Mouse (Mus musculus) ovary, adult 18-20 months (tissue): Measurements from ENCODE around the gene Ecm2.

Source experiments
- DNase-seq: peaks from one replicate; pipeline ENCODE4 v3.0.0; 2022; ENCODE audit warnings: low spot score, mixed read lengths

The Ecm2 gene

DNA sequence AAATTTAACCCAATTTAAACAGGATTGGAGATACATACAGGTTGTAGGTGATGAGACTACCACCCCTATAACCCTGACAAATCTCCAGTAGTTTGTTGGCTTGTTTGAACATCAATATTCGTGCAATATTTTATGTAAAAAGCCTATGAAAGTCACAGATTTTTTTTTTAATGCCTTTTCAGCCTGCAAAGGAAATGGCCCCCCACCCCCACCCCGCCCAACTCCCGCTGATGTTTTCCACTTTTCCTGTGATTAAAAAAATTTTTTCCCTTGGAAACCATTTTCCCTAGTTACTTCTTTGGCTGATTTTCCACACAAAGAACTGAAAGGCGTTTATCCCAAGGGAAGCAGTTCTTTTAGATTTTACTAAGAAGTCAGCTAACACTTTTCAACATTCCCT, at the start of gene Ecm2:
Gene Ecm2, plus strand, starts transcription at position 301 of the 400 bp plus-strand sequence.
- no peak for DNase-seq

- peak; percentile 58 for DNase-seq
Observed at GRCm38 (mm10) chr13:49460276-49460675, 44.3 kb upstream of the Ecm2 start.

DNA sequence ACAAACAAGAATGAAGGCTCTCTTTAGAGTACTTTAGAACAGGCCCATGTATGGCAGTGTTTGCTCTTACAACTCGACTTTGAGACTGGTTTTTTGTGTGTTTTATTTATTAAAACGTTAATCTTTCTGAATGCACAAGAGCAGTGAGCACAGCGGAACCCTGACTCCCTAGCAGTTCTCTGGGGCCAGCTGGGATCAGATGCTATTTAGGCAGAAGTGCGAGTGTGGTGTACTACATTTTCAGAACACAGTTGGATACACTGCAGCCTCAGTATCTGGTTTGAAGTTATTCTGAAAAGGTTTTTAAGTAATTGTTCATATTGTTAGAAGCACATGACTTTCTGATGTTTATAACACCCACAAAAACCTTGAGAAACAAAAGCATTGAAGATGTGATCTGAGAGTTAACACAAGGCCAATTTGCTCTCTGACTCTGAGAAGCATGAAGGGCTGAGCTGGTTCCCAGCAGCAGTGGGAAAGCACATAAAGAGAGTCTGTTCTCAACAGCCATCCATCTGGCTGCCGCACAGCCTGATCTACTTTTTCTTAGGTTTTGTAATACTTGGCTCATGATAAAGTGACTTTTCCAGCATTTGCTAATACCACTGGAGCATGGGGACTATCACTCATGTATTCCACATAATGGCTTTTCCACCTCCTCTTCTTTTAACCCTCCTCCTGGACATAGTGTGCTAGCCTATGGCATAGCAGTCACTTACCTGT, 43.8 kb upstream of the Ecm2 start:
- DNase-seq, result no peak

- peak; percentile 36 for DNase-seq
Observed at GRCm38 (mm10) chr13:49461458-49462132, 43.0 kb upstream of the Ecm2 start.

DNA sequence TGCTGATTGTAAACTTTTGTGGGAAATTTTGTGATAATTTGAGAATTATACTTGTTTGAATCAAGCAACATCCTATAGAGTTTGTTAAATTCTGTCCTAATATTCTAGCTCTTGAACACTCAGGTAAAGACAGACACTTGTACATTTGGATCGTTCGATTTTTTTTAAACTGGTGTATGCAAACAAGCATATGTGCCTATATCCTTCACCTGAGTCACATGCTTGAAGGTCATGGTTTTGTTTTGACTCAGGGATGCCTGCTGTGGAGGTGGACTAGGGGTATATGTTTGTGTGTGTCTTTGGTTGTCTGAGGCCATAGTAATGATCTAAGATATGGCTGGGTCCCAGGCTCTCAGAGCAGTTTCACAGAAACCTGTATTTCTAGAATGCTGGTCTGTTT, 41.7 kb upstream of the Ecm2 start:
- no peak for DNase-seq

DNA sequence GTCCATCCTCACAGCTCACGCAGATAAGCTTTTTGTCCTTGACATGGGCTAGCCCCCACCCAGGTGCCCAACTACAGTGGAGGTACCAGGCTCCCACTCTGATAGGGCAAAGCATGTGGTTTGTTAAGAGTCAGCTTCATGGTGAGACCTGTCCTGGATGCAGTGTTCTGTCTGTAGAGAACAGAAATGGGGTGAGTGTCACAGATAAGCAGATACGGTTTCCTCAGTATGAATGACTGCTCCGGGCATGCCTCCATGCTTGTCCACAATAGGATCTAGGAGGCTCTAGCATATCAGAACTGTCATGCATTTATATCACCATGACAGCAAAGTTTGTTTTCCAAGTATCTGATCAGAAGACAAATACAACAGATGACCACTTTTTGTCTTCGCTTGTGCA, 38.7 kb upstream of the Ecm2 start:
- DNase-seq, result no peak

- peak; percentile 39 for DNase-seq
Observed at GRCm38 (mm10) chr13:49466393-49467075, 38.1 kb upstream of the Ecm2 start.

DNA sequence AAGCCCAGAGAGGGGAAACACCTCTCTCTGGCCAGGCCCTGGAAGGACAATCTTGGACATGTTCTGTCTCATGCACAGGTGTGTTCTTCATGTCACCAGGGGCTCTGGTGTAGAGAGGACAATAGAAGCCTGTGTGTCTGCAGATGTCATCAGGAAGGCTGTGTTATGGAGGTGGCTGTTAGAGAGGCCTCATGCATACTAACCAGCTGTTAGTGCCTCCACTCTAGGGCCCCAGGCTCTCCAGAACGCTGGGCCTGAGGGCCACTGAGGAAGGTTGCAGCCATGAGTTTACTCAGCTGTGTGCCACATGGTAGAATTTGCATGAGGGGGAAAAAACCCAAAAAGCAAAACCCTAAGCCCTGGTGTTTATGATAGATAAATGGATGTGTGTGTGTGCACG, 37.0 kb upstream of the Ecm2 start:
- no peak for DNase-seq

- no peak for DNase-seq
Observed at GRCm38 (mm10) chr13:49469002-49469401, 35.6 kb upstream of the Ecm2 start.

DNA sequence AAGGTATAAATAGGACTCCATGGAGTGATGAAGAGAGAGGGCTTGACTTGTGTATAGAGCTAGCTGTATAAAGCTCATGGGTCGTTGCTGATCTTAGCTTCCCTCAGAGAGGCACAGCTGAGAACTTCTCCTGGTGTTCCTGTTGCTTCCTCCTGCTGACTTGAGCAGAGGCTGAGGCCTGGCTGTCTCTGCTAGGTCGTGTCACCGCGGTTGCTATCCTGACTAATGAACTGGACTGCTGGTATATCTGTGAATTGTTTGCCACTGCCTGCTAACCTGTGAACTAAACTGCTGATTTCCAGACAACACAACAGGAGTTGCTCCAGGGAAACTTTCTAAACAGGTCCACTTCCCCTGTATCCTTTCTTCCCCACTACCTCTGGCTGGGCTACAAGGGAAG, 34.3 kb upstream of the Ecm2 start:
- DNase-seq, result no peak

GRCm38 (mm10) chr13:49470806-49471205, 33.8 kb upstream of the Ecm2 start:
- DNase-seq, result peak; percentile 62

GRCm38 (mm10) chr13:49471981-49472675, 32.5 kb upstream of the Ecm2 start:
- DNase-seq, result no peak

- DNase-seq, result no peak
Observed at GRCm38 (mm10) chr13:49472676-49473005, 32.0 kb upstream of the Ecm2 start.

- no peak for DNase-seq
Observed at GRCm38 (mm10) chr13:49477887-49478286, 26.7 kb upstream of the Ecm2 start.

DNA sequence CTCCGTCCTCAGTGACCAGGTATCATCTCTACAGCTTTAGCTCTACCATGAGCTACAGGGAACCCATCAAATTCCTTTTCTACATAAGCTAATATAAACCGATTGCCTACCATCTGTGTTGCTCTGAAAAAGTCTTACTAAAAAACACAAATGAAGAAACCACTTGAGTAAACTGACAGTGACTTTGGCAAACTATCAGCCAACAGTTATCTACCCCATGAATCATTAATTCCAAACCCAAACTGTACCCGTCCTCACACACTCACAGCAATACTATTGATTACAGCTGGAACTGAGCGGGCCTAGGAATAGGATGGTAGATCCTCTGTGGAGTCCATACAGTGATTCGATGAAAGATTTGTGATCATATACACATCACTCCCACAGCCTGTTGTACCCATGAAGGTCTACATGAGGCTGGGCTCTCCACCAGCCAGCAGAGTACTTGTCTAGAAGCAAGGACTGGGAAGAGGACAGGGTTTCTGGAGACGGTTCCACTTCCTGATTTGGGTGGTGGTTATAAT, 25.7 kb upstream of the Ecm2 start:
- no peak for DNase-seq

DNA sequence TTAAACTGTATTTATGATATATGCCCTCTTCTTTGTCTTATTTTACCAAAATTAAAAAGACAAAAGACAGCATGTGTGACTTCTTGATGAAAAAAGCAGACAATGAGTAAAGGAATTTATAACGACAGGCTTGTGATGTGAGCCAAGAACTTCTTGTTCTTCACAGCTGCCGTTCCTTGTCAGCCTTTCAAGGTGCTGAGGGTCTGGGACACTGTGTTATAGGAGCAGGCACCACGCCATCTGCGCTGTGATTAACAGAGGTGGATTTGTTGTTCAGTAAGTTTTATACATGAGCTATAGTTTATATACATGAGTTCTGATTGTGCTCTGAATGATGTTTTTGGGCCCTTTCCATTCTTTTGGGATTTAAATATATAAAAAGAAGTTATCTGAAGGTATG, 25.2 kb upstream of the Ecm2 start:
- DNase-seq, result no peak

DNA sequence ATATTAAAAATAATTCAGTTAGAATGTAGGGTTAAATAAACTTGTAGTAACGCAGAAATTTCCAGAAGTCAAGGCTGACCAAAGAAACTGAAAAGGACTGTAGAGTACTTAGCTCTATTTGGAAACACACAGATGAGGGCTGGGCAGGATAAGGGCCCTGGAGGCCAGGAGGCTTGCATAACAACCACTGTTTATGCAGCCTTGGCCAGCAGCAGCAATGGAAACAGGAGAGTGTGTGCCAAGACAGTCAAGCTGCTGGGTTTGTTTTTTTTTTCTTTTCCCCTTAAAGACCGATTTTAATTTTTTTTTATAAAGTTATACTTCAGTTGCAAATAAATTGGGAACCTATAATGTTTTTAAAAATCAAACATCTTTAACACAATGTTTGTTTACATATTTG, 24.6 kb upstream of the Ecm2 start:
- peak; percentile 91 for DNase-seq

DNA sequence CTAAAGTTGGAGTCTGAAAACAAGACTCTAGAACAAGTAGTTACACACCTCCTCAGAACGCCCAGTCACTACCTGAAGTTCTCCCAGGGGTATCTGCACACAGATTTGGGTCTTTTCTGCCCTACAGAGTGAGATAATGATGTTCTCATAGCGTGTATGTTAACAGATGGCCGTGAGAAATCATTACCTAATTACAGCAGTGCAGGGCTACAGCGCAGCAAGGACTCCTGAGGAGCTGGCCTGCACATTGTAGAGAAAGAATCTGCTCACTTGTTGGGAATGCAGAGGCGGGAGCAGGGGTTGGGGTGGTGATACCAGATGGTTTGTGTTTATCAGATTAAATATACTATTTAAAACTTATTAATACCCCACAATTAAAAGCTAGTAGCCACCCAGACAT, 24.1 kb upstream of the Ecm2 start:
- no peak for DNase-seq

GRCm38 (mm10) chr13:49485388-49485787, 19.2 kb upstream of the Ecm2 start:
- no peak for DNase-seq

DNA sequence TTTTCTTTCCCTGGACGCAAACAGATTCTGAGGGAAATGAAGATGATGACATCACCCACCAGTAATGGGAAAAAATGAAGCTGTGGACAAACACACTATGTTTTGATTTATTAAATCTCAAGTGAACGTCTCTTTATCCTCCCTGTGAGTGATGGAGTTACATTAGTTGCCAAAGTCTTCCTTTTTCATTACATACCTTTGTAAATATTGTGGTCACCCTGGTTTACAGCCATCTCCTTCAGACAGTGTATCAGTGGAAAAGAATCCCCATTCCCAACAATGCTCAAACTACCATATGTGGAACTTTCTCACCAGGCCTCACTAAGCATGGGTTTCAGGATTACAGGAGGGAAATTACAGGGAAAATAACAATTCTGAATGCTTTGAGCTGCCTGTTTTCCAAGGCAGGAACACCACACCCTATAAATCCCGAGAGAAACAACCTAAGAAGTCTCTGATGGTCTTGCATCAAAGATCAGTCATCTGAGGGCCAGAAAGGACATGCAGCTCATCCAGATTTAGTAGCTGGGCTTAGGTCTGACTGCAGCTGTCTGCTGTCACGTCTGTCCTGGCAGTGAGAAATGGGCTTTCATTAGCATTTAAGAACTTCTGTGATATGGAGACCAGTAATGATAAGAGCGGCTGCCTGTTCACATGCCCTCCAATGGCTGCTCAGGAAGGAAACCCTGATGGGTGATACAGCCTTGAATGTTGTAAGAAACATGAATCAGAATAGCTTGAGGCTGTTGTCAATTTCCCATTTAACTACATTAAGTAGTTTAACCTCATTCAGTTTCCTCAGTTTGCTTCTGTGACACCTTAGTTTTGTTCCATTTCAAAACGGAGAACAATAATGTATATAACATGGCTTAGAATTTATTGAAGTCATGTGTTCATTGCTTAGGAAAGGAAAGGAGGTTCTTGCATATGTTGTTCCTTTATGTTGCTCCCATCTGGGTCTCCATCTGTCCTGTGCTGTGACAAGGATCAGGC, 11.9 kb upstream of the Ecm2 start, which contains the start of gene Tes3-ps:
Gene Tes3-ps, plus strand, starts transcription at position 943 of the 993 bp plus-strand sequence.
- DNase-seq, result no peak

DNA sequence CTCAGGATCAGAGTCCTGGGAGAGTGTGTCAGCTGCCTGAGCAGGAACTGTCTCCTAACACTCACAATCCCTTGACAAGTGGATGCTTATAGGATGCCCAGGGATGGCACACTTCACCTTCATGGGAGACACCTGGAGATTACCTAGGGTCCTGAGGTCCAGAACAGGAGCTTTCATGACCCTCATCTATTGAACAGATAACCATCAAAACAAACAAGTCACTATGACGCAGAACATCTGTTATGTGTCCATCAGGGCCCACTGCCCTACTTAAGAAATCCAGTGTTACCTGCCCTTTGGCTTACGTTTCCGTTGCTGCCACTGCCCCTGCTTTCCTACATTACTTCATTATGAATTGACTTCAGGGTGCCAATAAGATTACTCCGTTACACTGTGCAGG, 1.2 kb downstream of the Ecm2 start:
- DNase-seq, result no peak
